Mouse (Mus musculus) heart, embryonic 12.5 days (tissue): ENCODE results near the gene Heg1. TPM values are rescaled to one million over a fixed set of nuclear protein-coding genes. Genes with fewer than 3 reads are reported as not detected.

ENCODE experiments used
- ATAC-seq: fragments of 200-750 bp; cut with Nextera tagmentation; 2 replicates; pipeline ENCODE4 v1.8.0; 2017; ENCODE audit warnings: moderate TSS enrichment, moderate library complexity; ENCODE audit not compliant: insufficient number of reproducible peaks, low FRiP score
- H3K27ac ChIP-seq: fragments of 300-500 bp; sonication (generic); 2 replicates; pipeline ENCODE4 v1.5.1; 2016; ENCODE audit warnings: mild to moderate bottlenecking, moderate library complexity; ENCODE audit not compliant: poor library complexity, severe bottlenecking
- H3K27me3 ChIP-seq: fragments of 300-500 bp; sonication (generic); replicated peaks from 2 replicates; pipeline ENCODE4 v1.6.1; 2016; ENCODE audit warnings: mild to moderate bottlenecking, moderate library complexity
- H3K36me3 ChIP-seq: fragments of 300-500 bp; sonication (generic); 2 replicates; pipeline ENCODE4 v1.6.1; 2016; ENCODE audit warnings: mild to moderate bottlenecking, moderate library complexity
- H3K4me1 ChIP-seq: fragments of 300-500 bp; sonication (generic); replicated peaks from 2 replicates; pipeline ENCODE4 v1.6.1; 2016; ENCODE audit warnings: mild to moderate bottlenecking
- H3K4me2 ChIP-seq: fragments of 300-500 bp; sonication (generic); 2 replicates; pipeline ENCODE4 v1.6.1; 2016; ENCODE audit warnings: mild to moderate bottlenecking, moderate library complexity
- H3K4me3 ChIP-seq: fragments of 300-500 bp; sonication (generic); 2 replicates; pipeline ENCODE4 v1.5.1; 2016; ENCODE audit warnings: mild to moderate bottlenecking
- H3K9ac ChIP-seq: fragments of 300-500 bp; sonication (generic); 2 replicates; pipeline ENCODE4 v1.6.1; 2016; ENCODE audit warnings: mild to moderate bottlenecking, moderate library complexity
- H3K9me3 ChIP-seq: fragments of 300-500 bp; sonication (generic); replicated peaks from 2 replicates; pipeline ENCODE4 v1.6.1; 2016; ENCODE audit warnings: mild to moderate bottlenecking, moderate library complexity
- WGBS: fragments of 180-500 bp; shearing (Covaris S2); methylation state at CpG from one replicate; pipeline ENCODE4 v1.1.7; 2016; 5-methylcytosine and 5-hydroxymethylcytosine counted together
- polyA plus RNA-seq: library from polyadenylated mRNA; unstranded; fragments of >200 nt; fragmentation: Nextera tagmentation; extraction: Ambion mirVana; gene quantifications from 2 replicates; pipeline ENCODE4 v1.2.1, GENCODE M21; 2016

The Heg1 gene
- polyA plus RNA-seq, 1 experiment from 2014 or later = 48.3 TPM

DNA sequence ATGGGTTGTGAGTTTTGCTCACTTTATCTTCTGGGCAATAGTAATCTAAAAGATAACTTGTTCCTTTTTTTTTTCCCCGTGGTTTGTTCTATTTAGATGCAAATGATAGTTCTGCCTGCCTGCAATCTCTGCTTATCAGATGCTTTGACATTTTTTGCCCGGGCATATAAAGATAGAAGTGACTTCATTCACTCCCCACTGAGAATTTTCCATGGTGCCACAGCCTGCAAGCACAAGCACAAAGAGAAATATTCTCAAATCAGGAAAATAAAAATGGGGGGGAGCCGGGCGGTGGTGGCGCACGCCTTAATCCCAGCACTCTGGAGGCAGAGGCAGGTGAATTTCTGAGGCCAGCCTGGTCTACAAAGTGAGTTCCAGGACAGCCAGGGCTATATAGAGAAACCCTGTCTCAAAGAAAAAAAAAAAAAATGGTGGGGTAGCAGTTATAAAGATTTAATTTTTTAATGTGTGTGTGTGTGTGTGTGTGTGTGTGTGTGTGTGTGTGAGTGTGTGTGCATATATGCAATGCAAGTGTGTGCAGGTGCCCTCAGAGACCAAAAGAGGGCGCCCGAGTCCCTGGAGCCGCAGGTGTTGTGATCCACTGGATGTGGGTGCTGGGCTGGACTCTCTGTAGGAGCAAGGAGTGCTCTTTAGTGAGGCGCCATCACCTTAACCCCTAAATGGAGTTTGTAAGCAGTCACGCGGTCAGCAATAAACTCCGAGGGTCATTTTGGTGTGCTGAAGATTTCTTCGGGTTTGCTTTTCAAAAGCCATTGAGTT is 22.1 kb downstream of the Heg1 start:
- Histone ChIP-seq H3K27ac (no peak overlapping the region), H3K27me3 (no peaks in the 10 kb centered on the region), H3K4me3 (no peak overlapping the region), H3K9ac (no peak overlapping the region), H3K4me1 (peaks cover 70% of the 10 kb centered on the region), H3K4me2 (no peak overlapping the region), H3K36me3 (peaks cover 28% of the 10 kb centered on the region), H3K9me3 (no peaks in the 10 kb centered on the region)
- no peak for ATAC-seq
- 85% methylated on average over 14 of the region's 14 CpGs for WGBS

DNA sequence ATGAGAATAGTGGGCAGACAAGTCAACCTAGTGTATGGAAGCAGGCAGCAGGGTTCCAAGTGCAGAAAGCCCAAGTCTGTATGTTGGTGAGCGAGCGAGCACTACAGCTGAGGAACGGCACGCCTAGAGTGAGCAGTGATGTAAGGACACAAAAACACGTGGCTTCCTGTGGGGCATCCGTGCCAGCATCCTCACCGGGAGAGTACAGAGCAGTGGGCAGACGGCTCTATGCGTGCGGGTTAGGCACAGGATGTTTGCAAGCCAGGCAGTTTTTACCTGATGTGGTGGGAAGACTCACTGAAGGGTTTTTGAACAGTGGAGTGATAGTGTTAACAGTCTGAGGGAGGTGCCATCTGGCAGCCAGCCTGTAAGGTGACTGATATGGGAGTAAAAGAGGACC is 23.9 kb downstream of the Heg1 start:
- Histone ChIP-seq H3K36me3 (peaks cover 40% of the 10 kb centered on the region), H3K9me3 (no peaks in the 10 kb centered on the region), H3K4me3 (no peak overlapping the region), H3K27ac (no peak overlapping the region), H3K4me1 (peaks cover 79% of the 10 kb centered on the region), H3K9ac (no peak overlapping the region), H3K4me2 (no peak overlapping the region), H3K27me3 (no peaks in the 10 kb centered on the region)
- ATAC-seq = no peak
- WGBS = 82% methylated on average over 10 of the region's 10 CpGs

DNA sequence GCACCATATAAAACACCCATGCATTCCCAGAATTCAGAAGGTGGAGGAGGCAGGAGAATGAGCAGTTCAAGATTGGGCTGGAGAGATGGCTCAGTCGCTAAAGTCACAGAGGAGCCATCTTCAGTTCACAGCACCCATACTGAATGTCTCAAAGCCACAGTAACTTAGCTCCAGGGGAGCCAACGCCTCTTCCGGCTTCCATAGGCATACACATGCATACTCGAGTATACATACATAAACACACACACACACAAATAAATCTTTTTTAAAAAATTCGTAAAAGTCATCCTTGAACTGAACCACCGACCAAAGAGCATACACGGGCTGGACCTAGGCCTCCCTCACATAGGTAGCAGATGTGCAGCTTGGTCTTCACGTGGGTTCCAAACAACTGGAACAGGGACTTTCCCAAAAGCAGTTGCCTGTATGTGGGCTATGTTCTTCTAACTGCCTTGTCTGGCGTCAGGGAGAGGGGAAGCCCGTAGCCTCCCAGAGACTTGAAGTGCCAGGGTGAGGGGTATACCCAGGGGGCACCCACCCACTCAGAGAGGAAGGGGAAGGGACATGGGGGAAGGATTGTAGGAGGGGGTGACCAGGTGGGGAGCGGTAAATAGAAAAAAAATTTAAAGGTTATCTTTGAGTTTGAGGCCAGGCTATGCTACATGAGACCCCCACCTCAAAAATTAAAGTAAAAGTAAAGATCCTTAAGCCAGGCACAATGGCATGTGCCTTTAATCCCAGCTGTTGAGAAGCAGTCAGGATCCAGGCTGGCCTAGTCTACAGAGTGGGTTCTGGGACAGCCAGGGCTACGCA is 24.6 kb downstream of the Heg1 start:
- H3K36me3 ChIP-seq = peaks cover 45% of the 10 kb centered on the region
- H3K4me1 ChIP-seq = peaks cover 79% of the 10 kb centered on the region
- WGBS = 88% methylated on average over 12 of the region's 12 CpGs
- no peak overlapping the region for H3K9ac ChIP-seq
- ATAC-seq = no peak
- no peak overlapping the region for H3K27ac ChIP-seq
- no peak overlapping the region for H3K4me3 ChIP-seq
- H3K9me3 ChIP-seq = no peaks in the 10 kb centered on the region
- no peak overlapping the region for H3K4me2 ChIP-seq
- no peaks in the 10 kb centered on the region for H3K27me3 ChIP-seq

DNA sequence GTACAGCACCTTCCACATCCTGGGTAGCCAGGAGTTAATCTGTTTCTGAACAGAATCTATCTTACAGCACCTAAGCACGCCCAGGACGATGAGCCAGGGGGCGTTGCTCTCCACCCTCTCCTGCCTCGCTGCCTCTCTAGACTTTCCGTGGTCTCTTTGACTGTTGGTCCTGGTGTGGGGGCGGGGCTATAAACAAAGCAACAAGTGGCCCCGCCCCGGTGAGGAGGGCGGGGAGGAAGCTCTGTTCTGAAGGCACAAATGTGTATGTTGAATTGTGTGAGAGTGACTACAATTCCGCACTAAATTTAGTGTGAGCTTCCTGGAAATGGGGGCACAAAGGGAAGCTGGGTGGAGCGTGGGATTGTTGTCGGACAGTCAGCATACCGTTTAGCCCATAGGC is 30.1 kb downstream of the Heg1 start:
- H3K9me3 ChIP-seq = no peaks in the 10 kb centered on the region
- H3K27ac ChIP-seq = peak overlapping the region; percentile 34; the same call in 1 of the 2 replicates
- H3K9ac ChIP-seq = no peak overlapping the region
- H3K36me3 ChIP-seq = peaks cover 62% of the 10 kb centered on the region
- 10% methylated on average over 13 of the region's 13 CpGs for WGBS
- peak; percentile 72 for ATAC-seq
- H3K4me3 ChIP-seq = peak overlapping the region; percentile 8; the same call in 1 of the 2 replicates
- no peaks in the 10 kb centered on the region for H3K27me3 ChIP-seq
- H3K4me1 ChIP-seq = peaks cover 50% of the 10 kb centered on the region
- peak overlapping the region; percentile 51 for H3K4me2 ChIP-seq

DNA sequence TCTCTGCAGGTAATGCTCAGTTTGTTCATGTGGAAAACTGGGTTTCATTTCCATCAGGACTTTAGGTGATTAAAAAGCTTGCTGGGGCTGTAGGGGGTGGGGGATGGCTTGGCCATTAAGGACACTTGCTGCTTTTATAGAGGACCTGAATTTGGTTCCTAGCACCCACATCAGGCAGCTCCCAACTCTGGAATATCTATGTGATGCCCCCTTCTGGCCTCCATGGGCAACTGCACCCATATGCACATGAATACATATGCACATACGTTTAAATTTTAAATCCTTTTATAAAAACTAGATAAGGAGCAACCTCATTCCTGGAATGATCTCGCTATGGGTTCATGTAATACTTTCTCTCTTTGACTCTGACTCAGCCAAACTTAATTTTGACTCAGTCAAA is 39.1 kb downstream of the Heg1 start:
- H3K4me3 ChIP-seq = no peak overlapping the region
- WGBS = 93% methylated on average over 2 of the region's 2 CpGs
- no peak for ATAC-seq
- no peak overlapping the region for H3K4me2 ChIP-seq
- no peak overlapping the region for H3K27ac ChIP-seq
- H3K36me3 ChIP-seq = peaks cover 86% of the 10 kb centered on the region
- no peaks in the 10 kb centered on the region for H3K4me1 ChIP-seq
- H3K9ac ChIP-seq = no peak overlapping the region
- H3K9me3 ChIP-seq = peaks cover 7% of the 10 kb centered on the region
- no peaks in the 10 kb centered on the region for H3K27me3 ChIP-seq

DNA sequence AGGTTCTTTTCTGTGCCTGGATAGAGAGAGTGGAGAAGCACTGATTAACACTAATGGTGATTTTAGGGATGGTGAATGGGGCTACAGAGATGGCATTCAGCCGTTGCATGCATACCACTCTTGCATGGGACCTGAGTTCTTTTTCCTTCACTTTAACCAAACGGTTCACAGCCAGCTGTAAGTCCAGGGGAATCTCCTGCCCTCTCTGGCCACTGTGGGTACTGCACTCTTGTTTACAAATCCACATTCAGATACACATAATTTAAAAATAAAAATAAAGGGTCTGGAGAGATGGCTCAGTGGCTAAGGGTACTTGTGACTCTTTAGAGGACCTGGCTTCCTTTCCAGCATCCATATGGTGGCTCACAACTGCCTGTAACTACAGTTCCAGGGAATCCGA is 39.8 kb downstream of the Heg1 start:
- peaks cover 7% of the 10 kb centered on the region for H3K9me3 ChIP-seq
- no peak overlapping the region for H3K4me2 ChIP-seq
- no peaks in the 10 kb centered on the region for H3K27me3 ChIP-seq
- ATAC-seq = no peak
- H3K9ac ChIP-seq = no peak overlapping the region
- no peak overlapping the region for H3K4me3 ChIP-seq
- peaks cover 84% of the 10 kb centered on the region for H3K36me3 ChIP-seq
- 89% methylated on average over 3 of the region's 3 CpGs for WGBS
- no peak overlapping the region for H3K27ac ChIP-seq
- no peaks in the 10 kb centered on the region for H3K4me1 ChIP-seq

DNA sequence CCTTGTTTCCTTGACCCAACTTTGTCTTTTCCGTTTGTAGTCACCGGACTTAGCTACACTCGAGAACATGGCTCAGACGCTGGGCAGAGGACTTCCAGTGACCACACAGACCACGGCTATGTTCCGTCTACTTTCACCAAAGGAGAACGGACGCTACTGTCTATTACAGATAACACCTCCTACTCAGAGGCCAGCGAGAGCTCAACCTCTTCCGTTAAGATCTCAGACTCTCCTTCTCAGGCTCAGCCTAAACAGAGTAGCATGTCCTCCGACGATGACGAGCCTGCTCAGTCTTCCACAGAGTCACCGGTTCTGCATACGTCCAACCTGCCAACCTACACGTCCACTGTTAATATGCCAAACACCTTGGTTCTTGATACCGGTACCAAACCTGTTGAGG is 42.1 kb downstream of the Heg1 start:
- 86% methylated on average over 17 of the region's 17 CpGs for WGBS
- Histone ChIP-seq H3K27ac (no peak overlapping the region), H3K4me2 (no peak overlapping the region), H3K9me3 (peaks cover 7% of the 10 kb centered on the region), H3K36me3 (peaks cover 87% of the 10 kb centered on the region), H3K4me1 (peaks cover 2% of the 10 kb centered on the region; the same call in 1 of the 2 replicates), H3K4me3 (no peak overlapping the region), H3K9ac (no peak overlapping the region), H3K27me3 (no peaks in the 10 kb centered on the region)
- no peak for ATAC-seq

DNA sequence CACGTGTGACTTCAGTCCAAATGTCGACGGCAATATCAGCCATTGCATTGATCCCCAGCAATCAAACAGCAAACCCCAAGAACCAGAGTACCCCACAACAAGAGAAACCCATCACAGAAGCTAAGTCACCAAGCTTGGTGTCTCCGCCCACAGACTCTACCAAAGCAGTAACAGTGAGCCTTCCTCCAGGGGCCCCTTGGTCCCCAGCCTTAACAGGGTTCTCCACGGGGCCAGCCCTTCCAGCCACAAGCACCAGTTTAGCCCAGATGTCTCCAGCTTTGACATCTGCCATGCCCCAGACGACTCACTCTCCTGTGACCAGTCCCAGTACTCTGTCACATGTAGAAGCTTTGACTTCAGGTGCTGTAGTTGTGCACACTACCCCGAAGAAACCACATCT is 42.7 kb downstream of the Heg1 start:
- ATAC-seq = no peak
- H3K27me3 ChIP-seq = no peaks in the 10 kb centered on the region
- H3K9ac ChIP-seq = no peak overlapping the region
- H3K36me3 ChIP-seq = peaks cover 87% of the 10 kb centered on the region
- WGBS = 87% methylated on average over 7 of the region's 7 CpGs
- no peak overlapping the region for H3K4me2 ChIP-seq
- H3K4me3 ChIP-seq = no peak overlapping the region
- H3K27ac ChIP-seq = no peak overlapping the region
- H3K9me3 ChIP-seq = peaks cover 7% of the 10 kb centered on the region
- peaks cover 6% of the 10 kb centered on the region; the same call in 1 of the 2 replicates for H3K4me1 ChIP-seq

DNA sequence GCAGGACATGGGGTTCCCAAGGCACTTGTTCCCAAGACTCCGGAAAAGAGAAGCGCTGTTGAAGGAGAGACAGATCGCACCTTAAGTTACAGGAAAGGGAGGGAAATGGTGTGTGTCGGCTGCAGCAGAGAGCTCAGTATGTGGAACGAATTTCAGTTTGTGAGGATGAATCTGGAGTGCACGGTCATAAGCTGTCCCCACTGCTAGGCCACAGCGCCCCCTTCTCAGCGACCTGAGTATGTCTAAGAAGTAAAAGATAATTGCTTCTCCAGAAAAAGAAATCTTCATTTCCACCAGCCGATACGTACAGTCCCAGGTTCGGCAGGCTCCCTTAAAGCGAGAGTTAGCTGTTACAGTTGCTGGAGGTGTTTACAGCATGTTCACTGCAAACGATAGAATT is 44.3 kb downstream of the Heg1 start:
- Histone ChIP-seq H3K4me1 (peaks cover 11% of the 10 kb centered on the region), H3K27me3 (no peaks in the 10 kb centered on the region), H3K9ac (no peak overlapping the region), H3K4me2 (no peak overlapping the region), H3K4me3 (no peak overlapping the region), H3K36me3 (peaks cover 87% of the 10 kb centered on the region), H3K27ac (no peak overlapping the region), H3K9me3 (peaks cover 6% of the 10 kb centered on the region)
- WGBS = 79% methylated on average over 13 of the region's 13 CpGs
- no peak for ATAC-seq

DNA sequence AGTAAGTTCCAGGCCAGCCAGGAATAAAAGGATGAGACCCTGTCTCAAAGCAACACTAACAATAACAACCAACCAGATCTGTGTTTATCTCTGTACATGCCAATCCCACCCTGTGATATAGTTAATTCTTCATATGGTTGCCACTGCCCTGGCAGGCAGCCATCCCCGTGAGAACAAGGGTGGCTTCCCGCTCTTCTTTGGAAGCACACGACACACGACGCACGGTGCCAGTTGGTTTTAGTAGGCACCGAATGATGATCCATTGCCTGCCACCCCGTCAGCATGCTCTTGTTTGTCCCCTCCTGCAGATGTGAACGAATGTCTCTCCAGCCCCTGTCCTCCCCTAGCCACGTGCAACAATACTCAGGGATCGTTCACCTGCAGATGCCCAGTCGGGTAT is 47.1 kb downstream of the Heg1 start:
- Histone ChIP-seq H3K9me3 (no peaks in the 10 kb centered on the region), H3K27me3 (no peaks in the 10 kb centered on the region), H3K4me2 (no peak overlapping the region), H3K4me3 (no peak overlapping the region), H3K4me1 (peaks cover 11% of the 10 kb centered on the region), H3K9ac (no peak overlapping the region), H3K36me3 (peaks cover 79% of the 10 kb centered on the region), H3K27ac (no peak overlapping the region)
- WGBS = 91% methylated on average over 12 of the region's 12 CpGs
- no peak for ATAC-seq

DNA sequence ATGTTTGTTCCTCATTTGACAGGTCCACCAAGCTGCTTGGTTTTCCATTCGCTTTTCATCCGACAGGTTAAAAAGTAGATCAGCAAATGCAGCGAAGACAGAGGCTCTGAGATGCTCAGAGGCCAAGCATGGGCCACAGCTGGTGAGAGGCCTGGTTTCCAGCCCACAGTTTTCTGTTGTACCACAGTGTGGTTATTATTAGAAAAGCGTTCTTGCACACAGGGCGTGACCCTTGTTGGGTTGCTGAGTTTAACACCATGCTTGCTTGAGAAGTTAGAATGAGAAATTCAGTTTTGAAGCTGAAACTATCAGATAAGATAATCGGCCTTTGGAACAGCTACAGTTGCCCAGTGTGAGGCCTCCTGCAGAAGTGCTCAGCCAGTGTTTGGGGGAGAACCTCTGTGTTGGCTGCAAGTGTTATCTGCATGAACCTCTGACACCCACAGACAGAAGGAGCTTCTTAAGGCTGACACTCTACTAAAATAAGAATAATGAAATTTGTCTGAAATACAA is 48.1 kb downstream of the Heg1 start:
- peaks cover 79% of the 10 kb centered on the region for H3K36me3 ChIP-seq
- H3K27ac ChIP-seq = 0 out of 2 replicates have a peak overlapping the region, but pooled peaks have one; percentile 15
- H3K9ac ChIP-seq = no peak overlapping the region
- WGBS = 47% methylated on average over 6 of the region's 6 CpGs
- no peak overlapping the region for H3K4me2 ChIP-seq
- no peaks in the 10 kb centered on the region for H3K9me3 ChIP-seq
- H3K4me3 ChIP-seq = no peak overlapping the region
- ATAC-seq = no peak
- no peaks in the 10 kb centered on the region for H3K27me3 ChIP-seq
- peaks cover 11% of the 10 kb centered on the region for H3K4me1 ChIP-seq
